Mouse (Mus musculus) brain, adult 2 months (tissue): Measurements from ENCODE around the gene Mgat4a.

Source experiments
- DNase-seq: peaks from one replicate; pipeline ENCODE4 v3.0.0; 2011; ENCODE audit warnings: low read depth, low spot score

The Mgat4a gene

DNA sequence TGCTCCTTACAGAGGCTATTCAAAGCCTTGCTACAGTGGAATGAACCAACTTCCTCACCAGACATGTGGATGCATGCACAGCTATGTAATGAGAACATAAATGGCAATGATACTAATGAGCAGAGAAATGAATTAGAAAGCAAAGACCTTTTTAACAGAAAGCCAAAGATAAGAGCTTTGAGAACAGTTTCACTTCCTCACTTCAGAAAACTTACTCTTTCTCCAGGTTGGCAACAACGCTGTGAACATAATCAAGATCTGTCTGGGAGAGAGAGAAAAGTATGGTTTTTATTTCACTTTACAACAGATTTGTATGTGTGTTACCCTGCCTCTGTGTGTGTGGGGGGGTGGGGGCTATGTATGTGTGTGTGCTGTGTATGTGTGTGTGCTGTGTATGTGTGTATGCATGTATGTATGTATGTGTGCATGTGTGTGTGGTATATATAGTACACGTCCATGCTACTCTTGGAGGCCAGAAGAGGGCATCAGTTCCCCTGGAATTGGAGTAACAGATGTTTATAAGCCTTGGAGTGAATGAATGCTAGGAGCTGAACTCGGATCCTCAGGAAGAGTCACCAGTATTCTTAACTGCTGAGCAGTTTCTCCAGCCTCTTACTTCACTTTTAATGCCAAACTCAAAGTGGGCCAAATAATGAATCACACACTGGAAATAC lies 74.4 kb downstream of the Mgat4a start:
- no peak for DNase-seq

DNA sequence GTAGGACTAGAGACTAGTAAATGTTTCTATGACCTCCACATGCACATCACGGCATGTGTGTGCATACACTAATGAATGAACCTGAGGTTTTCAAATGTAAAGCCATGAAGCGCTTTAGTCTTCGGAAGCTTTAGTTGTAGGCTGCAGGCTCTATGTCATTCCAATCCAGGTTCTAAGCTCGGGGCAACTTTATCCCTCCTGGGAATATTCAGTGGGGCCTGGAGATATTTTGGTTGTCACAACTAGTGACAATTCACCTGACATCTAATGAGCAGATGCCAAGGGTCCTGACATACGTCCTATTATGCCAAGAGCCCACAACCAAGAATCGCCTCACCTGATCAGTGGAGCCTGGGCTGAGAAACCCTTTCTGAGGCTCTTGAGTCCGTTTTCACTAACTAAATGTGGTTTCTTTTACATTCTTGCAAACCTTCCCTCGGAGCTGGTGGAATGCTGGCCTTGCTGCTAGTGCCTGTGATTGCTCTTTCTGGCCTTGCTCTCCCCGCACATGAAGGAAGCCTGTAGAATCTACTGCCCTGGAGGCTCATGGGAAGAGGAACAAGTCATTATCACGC lies 75.9 kb downstream of the Mgat4a start:
- DNase-seq, result no peak

DNA sequence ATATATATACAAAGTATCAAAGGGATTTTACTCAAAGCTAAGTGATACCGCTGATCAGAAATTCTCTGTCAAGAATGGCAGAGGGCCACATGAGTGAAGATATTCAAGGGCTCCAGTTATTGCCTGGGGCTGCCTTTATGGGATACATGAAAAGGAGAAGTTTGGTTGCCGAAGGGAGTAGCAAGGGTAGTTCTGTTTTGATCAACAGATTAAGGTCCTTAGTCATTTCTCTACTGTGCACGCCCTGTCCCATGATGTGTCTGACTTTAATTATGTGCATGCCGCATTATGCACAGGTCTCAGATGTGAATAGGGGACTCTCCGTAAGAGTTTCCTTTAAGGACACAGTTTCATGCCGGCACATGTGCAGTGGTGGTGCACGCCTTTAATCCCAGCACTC lies 83.3 kb downstream of the Mgat4a start:
- no peak for DNase-seq

DNA sequence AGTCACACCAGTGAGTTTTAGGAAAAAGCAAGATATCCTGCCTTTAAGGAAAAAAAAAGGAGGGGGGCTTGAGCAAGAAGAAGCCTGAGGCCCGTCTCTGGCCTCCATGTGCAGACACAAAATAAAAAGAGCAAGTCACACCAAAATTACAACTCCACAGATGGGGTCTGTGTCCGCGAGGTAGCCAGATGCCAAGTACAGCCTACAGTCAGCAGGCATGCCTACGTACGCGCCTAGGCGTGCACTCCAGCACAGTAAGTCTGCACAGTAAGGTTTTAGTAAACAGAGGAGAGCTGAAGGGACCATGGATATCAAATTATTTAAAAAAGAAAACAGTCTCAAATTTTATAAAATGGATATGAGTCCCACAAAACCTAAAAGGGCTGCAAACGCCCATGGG lies 89.5 kb downstream of the Mgat4a start:
- DNase-seq, result peak; percentile 45

DNA sequence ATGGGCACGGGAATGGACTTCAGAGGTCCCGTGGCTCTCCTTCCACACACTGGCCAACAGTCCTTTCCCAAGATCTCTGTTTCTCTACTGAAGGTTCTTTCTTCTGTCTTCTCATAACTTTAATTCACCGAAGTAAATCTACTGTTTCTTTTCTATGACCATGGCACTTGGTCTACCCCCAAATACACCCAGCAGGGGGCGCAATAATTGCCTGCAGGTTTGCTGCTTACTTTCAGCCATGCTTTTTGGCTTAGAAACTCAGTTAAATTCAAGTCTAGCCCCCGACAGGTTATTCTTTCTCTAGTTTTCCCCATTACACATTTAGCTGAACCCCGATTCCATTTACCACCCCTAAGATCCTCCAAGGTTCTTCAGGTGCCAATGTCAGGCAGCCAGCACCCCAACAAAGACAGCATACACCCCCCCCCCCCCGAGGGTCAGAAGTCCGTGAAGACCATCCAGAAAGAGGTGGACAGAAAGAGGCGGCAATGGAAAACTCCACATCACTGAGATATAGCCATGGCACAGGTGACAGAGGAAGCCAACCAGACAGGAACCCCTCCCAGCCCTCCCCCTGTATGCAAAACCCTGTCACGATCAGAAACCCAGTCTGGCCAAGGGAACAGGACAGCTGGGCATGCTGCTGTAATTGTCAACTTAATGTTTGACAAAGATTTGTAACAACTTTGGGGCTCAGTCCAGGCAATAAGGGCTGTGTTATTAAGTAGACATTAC lies 92.3 kb downstream of the Mgat4a start:
- DNase-seq, result peak; percentile 60

DNA sequence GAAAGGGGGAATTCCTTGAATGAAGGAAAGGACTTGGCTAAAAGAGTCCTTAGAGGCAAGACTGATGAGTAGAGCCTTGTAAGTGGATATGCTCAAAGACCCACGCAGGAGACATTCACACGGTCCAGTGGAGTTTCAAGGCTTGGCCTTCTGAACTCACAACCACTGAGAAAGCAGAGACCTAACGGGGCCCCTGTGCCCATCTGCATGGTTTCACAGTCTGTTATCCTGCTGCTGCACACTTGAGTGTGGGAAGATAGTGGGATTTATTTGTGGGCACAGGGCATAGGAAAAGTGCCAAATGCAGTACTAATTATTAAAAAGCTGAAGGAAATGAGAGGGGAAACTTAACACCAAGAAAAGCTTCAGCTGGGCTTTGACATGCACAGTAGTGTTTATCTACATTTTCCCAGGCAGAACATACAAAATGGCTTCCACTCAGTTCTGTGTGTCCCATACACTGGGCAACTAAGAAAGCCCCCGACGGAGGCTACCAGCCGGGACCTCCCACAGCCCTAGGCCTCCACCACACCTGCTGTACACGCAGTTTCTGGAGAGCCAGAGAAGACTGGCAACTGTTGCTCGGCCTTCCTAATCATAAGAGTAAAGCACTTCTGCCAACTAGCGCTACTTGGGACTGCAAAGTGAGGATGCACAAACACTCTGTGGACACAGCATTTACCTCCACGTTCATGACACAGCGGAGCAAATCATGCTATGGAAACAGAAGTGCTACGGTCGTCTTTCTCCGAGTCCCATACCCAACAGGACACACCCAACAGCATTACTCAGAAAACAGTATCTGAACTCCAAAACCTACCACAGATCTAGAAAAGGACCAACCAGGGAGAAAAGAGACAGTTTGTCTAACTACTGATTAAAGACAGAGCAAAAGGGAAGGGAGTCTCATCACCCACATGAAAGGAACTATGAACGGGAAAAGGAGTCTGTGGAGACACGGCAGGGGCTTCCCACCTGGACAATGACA lies 97.7 kb downstream of the Mgat4a start:
- DNase-seq, result no peak

DNA sequence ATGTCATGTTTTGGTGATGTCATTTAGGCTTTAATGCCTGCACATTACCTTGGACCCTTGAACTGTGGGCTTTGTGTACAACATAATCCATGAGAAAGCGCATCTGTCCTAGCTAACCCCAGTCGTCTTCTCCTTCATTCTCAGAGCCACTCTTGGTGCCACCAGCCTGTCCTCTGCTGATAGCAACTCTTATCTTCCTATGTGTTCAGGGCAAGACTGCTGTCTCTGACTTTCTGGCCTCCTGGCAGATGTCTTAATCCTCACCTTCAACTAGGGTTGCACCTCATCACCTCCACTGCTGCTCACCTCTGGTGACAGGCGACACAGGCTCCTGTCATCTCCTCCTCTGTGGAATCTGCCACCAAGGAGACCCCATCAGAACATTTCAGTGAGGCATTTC lies 104.4 kb downstream of the Mgat4a start:
- no peak for DNase-seq

DNA sequence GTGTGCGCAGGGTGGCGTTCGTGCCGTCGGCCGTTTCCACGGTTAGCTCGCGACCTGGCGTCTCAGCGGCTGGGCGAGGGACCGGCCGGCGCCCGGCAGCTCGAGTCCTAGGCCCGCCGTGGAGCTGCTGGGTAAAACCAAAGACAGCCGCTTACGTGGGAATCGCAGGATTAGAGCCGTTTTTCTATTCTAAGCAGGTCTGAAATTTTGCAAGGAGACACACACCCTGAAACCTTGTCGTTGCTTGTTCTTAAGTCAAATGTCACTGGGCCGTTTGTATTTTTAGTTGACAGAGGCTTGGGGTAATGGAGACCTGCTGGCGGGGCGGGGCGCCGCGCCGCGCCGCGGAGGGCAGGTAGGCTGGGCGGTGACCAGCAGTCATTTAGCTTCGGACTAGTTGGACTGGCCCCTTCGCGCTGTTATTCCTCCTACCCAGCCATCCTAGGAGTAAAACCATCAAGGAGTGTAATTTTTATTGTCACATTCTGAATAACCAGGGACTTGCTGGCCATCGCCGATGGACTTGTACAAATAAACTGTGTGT lies 110.4 kb downstream of the Mgat4a start:
- DNase-seq, result no peak

DNA sequence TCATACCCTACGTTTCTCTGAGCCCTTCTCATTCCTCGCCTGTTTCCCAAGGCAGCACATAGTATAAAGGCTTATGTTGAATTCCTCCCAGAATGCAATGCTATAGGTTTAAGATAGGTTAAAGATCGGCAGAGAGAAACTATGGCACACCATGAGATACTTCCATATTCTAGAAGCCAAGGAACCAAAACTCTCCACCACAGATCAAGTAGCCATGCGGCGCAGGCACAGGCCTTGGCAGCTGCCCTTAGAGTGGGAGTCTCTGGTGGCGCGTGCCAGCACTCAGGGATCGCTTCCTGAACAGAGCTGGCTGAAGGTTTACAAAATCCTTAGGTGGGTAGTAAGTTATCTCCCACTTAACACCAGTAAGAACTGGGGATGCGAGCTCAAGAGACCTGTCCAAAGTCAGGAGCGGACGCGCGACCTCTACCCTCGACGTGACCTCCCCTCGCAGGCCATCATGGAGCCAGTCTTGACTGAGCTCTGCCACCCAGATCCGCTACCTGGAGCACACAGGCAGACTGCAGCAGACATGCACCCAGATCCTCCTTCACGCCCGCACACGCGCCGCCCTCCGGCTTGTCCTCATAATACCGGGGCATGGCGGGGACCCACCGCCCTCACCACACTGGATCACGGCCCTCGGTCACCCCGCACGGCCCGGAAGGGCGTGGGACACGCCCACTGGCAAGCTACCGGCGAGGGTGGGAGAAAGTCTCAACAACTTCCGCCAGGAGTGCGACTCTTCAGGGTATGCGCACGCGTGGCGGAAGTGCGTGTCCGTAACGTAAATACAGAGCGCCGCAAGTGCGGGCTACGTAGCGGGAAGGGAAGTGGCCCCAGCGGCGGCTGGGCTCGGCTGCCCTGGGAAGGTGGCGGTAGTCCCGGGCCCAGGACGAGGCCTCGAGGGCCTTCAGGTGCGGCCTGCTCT lies 111.2 kb downstream of the Mgat4a start, which contains the start of the genes Coa5 and Unc50:
Gene Coa5 (minus strand): TSS at position 738 of the 931 bp plus-strand sequence.
Gene Unc50 (plus strand): TSS at position 774 of the 931 bp plus-strand sequence.
- peak; percentile 99 for DNase-seq

DNA sequence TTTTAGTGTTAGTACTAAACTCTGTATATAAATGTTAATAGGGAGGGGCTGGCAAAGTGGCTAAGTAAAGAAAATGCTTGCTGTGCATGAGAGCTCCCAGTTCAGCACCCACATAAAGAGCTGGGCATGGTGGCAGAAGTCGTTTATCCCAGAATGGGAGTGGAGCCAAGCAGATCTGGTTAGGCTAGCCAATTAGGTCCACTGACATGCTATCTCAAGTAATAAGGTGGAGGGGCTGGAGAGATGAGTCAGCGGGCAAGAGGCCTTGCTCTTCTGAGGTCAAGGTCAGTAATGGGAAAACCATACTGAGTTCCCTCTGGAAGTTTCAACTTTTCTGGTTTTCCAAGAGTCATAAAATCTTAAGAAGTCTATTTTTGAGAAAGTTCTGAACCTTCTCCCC lies 111.9 kb downstream of the Mgat4a start:
- no peak for DNase-seq

DNA sequence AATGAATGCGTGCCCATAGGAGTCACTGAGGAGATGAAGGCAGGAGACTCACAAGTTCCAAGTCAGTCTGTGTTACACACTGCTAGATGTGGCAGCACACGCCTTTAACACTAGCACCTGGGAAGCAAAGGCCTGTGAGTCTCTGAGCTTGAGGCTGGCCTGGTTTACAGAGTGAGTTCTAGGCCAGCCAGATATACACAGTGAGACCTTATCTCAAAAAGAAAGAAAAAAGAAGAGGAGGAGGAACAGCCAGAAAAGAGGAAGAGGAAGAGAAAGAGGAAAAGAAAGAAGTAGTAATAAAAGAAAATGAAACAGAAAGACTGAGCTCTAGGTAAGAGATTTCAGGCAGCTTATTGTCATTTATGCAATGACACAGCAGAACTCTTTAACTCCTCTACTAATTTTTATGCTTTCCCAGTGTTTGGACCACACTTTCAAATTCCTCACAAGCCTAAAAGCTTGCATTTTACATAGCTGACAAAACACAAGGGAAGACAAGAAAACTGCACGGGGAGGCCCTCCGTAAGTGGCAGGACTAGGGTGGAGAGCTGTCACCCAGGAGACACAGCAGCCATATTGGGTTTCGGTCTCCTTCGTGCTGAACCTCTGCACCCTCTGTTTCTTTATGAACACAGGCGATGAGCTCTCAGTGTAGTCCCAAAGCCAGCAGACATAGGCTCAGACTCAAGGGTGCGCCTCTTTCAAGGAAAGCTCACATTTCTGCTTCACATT lies 113.5 kb downstream of the Mgat4a start:
- DNase-seq, result no peak

DNA sequence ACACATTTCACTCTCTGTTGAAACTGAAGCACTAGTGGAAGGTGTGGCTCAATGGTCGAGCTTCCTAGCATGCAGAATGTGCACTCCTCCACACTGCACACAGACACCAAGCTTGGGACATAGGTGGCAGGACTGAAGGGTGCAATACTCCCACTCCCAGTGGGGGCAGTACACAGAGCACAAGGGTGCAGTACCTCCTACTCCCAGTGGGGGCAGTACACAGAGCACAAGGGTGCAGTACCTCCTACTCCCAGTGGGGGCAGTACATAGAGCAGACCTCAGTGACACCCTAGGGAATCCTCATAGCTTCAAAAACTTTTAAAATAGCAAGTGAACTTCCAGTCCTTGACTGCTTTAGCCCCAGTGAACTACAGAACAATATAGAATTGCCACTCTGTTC lies 121.4 kb downstream of the Mgat4a start:
- DNase-seq, result peak; percentile 20

DNA sequence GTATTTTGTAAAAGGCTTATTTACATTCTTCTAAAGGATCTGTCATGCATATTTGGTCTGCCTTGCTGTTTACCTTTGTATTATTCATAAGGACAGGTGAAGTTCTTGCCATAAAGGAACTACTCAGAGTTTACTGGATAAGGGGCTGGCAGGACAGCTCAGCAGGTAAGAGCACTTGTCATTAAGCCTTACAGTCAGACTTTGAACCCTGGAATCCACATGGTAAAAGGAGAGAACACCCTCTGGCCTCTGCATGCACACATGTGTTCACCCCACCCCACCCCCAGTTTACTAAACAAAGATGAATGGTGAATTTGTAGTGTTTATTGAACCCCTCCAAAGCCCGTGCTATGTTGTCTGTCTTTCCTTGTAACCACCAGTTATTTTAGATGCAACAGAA lies 125.4 kb downstream of the Mgat4a start:
- no peak for DNase-seq

DNA sequence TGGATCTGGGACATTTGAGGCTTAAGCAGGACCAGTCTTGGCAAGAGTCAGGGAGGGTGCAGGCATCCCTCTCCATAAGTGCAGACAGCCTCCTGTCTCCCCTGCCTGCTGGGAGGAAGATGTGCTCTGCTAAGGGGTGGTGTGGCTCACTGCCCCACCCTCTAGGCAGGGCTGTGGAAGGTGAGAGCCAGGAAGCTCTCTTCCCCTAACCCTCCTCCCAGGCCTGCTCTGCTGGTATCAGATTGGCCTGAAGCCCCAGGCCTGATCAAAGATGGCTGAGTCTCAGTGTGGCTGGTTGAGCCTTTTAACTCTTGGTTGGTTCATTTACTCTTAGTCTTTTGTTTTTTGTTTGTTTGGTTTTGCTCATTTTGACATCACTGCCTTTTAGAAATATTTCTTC lies 131.2 kb downstream of the Mgat4a start:
- DNase-seq, result peak; percentile 61

DNA sequence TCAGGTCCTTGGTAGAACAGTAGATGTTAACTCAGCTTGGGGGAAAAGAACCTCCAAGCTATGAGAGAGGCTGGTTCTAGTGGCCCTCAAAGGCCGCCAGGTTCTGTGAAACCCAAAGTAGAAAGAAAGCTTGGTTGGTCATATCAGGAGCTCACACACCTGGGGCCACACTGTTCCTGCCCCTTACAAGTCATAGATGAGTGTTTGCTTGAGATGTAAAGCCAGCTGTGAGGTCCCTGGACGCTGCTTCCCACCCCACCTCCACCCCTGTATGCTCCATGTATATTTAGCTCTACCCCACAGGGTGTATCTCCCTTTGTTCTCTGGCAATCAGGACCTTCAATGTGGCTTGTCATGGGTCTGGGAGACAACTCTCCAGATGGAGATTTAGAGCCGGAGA lies 132.1 kb downstream of the Mgat4a start:
- DNase-seq, result no peak

DNA sequence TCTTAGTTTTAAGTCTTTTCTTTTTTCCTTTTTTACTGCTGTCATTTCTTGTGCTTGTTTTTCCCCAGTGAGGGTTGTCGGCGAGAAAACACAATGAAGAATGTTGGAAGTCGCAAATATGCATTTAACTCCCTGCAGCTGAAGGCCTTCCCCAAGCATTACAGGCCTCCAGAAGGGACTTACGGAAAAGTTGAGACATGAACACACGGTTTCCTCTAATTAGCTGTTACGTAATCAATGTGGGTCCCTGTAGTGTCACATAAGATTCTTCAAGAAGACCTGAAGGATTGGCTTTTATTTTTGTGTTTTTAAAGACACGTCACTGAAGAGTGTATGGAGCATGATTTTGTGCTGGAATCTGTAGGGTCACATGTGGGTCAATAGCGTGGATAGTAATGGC lies 132.8 kb downstream of the Mgat4a start:
- no peak for DNase-seq

DNA sequence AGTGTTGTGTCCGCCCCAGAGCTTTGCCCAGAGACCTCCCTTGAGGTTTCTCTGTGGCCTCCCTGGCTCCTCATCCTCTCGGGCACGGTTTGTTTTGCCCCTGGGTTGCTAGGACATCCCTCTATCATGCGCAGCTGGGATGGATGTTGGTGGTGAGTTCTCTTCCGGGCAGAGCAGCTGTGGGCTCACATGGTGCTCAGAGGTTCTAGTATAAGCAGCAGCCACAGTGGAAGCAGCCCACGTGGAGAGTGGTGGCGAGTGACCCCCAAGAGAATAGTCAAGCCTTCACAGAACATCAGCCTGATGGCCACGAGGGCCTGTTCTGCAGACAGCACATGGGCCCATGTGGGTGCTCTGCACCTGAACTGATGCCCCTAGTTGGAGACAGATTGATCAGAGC lies 133.6 kb downstream of the Mgat4a start:
- DNase-seq, result no peak

DNA sequence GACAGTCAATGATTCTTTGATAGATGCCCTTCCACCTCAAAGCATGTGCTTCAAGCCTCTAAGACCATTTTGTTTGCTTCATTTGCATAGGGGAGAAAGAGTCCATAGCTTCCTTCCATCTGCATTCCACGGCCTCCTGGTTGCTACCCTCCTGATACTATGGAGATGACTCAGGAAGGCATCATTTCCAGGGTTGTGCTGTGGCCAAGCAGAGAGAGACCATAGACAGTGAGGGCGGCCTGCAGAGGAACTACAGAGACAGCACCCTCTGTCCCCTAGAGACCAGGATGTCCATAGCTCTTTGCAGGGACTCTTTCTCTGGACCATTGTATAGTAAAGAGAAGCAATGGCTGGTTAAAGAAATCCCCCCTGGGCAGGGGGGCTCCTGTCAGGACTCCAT lies 135.7 kb downstream of the Mgat4a start:
- no peak for DNase-seq

DNA sequence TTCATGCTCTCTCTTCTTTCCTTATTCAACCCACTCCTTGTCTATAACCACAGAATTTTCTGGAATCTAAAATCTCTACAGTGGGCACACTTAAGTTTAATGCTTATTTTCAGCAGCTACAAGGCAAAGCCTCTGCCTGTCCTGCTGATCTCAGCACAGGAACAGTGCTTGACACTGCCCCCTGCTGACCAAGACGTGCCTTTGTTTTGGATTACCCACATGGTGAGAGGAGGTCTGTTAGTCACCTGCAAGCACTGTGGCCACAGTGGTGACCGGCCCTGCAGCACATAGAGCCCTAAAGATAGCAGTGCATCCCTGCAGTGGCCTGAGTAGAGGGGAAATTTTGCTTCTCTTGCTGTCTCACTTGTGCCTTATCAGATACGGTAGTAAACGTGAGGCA lies 139.1 kb downstream of the Mgat4a start:
- peak; percentile 88 for DNase-seq

DNA sequence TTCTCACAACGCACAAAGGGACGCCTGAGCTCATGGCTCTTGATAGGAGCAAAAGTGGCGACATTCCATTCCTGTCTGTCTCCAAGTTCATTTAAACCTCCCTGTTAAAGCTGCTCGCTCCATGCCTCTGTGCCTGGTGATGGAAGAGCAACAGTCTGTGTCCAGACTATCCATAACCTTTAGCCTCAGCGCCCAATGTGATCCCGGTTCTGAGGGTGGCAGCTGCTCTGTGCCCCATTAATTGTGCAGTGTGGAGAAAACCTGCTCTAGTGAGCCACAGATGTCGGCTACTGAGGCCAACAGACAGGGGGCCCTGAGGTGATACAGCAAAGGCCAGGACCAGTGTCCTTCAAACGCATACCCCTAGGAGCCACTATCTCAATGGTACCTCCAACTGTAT lies 141.1 kb downstream of the Mgat4a start:
- no peak for DNase-seq
